Mouse (Mus musculus) splenic B cell, adult 2 months (primary cell): ENCODE measurements around the gene Hist1h4n.
"Not testable (repeated sequence)": the region's sequence is repeated elsewhere in the genome, so short reads cannot be mapped to it uniquely, and the experiment has no call there.

Experiments used
- DNase-seq: peaks from one replicate; pipeline ENCODE4 v3.0.0-alpha.2; 2011; ENCODE audit warnings: low read depth, low spot score
- H3K27me3 ChIP-seq: 2 replicates; pipeline ENCODE4 v1.6.1; 2012; ENCODE audit warnings: mild to moderate bottlenecking, low read length, moderate library complexity, mixed read lengths; ENCODE audit not compliant: control insufficient read depth, poor library complexity, insufficient read depth, severe bottlenecking
- H3K36me3 ChIP-seq: 2 replicates; pipeline ENCODE4 v1.6.1; 2012; ENCODE audit warnings: mild to moderate bottlenecking, low read length, moderate library complexity, mixed read lengths; ENCODE audit not compliant: control insufficient read depth, poor library complexity, insufficient read depth, severe bottlenecking

Hist1h4n gene

GRCm38 (mm10) chr13:21784311-21784710 is 47.7 kb downstream of the Hist1h4n start:
- H3K27me3 ChIP-seq, result no peaks in the 10 kb centered on the region
- H3K36me3 ChIP-seq, result no peaks in the 10 kb centered on the region
- no peak for DNase-seq

GRCm38 (mm10) chr13:21783734-21784161 is 48.2 kb downstream of the Hist1h4n start:
- no peaks in the 10 kb centered on the region for H3K36me3 ChIP-seq
- peak; percentile 67 for DNase-seq
- no peaks in the 10 kb centered on the region for H3K27me3 ChIP-seq

- H3K27me3 ChIP-seq, result no peaks in the 10 kb centered on the region
- H3K36me3 ChIP-seq, result no peaks in the 10 kb centered on the region
- peak; percentile 94 for DNase-seq
Observed at GRCm38 (mm10) chr13:21783255-21783617, 48.8 kb downstream of the Hist1h4n start, which contains the start of gene Hist1h3i. Gene Hist1h3i, minus strand, starts transcription at chr13:21783370.

- H3K27me3 ChIP-seq, H3K36me3 ChIP-seq: not testable (repeated sequence)
- peak; percentile 31 for DNase-seq
Observed at GRCm38 (mm10) chr13:21782361-21783254, 49.4 kb downstream of the Hist1h4n start.
